Mouse (Mus musculus): ENCODE data around the gene Gm49661.
A peak's percentile ranks its signal among the peaks of the same experiment; 100 is the strongest.

The Gm49661 gene

GRCm38 (mm10) chr8:84969241-84970134, at the start of gene Gm49661, which contains the start of the genes Prdx2 and Rnaseh2a:
Gm49661 (minus strand) TSS chr8:84969433.
Prdx2 (plus strand) TSS chr8:84969587.
Rnaseh2a (minus strand) TSS chr8:84969767.
- peak; percentile 79 for DNase-seq

GRCm38 (mm10) chr8:85017209-85017608, 48.0 kb upstream of the Gm49661 start:
- no peak for DNase-seq

GRCm38 (mm10) chr8:85016724-85017123, 47.5 kb upstream of the Gm49661 start:
- DNase-seq = no peak

GRCm38 (mm10) chr8:85014431-85014830, 45.2 kb upstream of the Gm49661 start, which contains the start of gene Best2:
Best2 (minus strand) TSS chr8:85014531.
- no peak for DNase-seq

- DNase-seq = peak; percentile 85
These were observed 44.1 kb upstream of the Gm49661 start for GRCm38 (mm10) chr8:85013230-85013840.

- DNase-seq = no peak
These were observed 42.0 kb upstream of the Gm49661 start for GRCm38 (mm10) chr8:85011242-85011641.

- DNase-seq = peak; percentile 55
These were observed 38.5 kb upstream of the Gm49661 start for GRCm38 (mm10) chr8:85007686-85008085.

- peak; percentile 88 for DNase-seq
These were observed 28.5 kb upstream of the Gm49661 start for GRCm38 (mm10) chr8:84997649-84998295.

GRCm38 (mm10) chr8:84996978-84997377, 27.7 kb upstream of the Gm49661 start:
- no peak for DNase-seq

- DNase-seq = no peak
These were observed 26.4 kb upstream of the Gm49661 start for GRCm38 (mm10) chr8:84995680-84996079.

- DNase-seq = no peak
These were observed 25.1 kb upstream of the Gm49661 start for GRCm38 (mm10) chr8:84994375-84994774.

- DNase-seq = peak; percentile 98
These were observed 21.6 kb upstream of the Gm49661 start for GRCm38 (mm10) chr8:84990836-84991235.

GRCm38 (mm10) chr8:84990349-84990748, 21.1 kb upstream of the Gm49661 start, which contains the start of gene Hook2:
Hook2 (plus strand) TSS chr8:84990603.
- DNase-seq = peak; percentile 99

GRCm38 (mm10) chr8:84989810-84990209, 20.6 kb upstream of the Gm49661 start:
- peak; percentile 96 for DNase-seq

GRCm38 (mm10) chr8:84989311-84989731, 20.1 kb upstream of the Gm49661 start:
- peak; percentile 98 for DNase-seq

- DNase-seq = no peak
These were observed 18.7 kb upstream of the Gm49661 start for GRCm38 (mm10) chr8:84987903-84988302.

GRCm38 (mm10) chr8:84987388-84987787, 18.2 kb upstream of the Gm49661 start:
- no peak for DNase-seq

GRCm38 (mm10) chr8:84986379-84986945, 17.2 kb upstream of the Gm49661 start:
- no peak for DNase-seq

GRCm38 (mm10) chr8:84985684-84986378, 16.6 kb upstream of the Gm49661 start:
- peak; percentile 92 for DNase-seq

GRCm38 (mm10) chr8:84985049-84985683, 15.9 kb upstream of the Gm49661 start:
- DNase-seq = no peak

GRCm38 (mm10) chr8:84984294-84985048, 15.2 kb upstream of the Gm49661 start:
- DNase-seq = peak; percentile 78
